Mouse (Mus musculus) cerebellum, adult 2 months (tissue): Measurements from ENCODE around the gene Avil.

Experiments
- CTCF ChIP-seq: fragments of 200-500 bp; IDR thresholded peaks from 2 replicates; pipeline ENCODE4 v1.5.1; 2011; ENCODE audit warnings: low read depth, mild to moderate bottlenecking, control low read depth, low read length, moderate library complexity, borderline replicate concordance; ENCODE audit not compliant: insufficient read depth
- POLR2A ChIP-seq: fragments of 200-500 bp; IDR thresholded peaks from 2 replicates; pipeline ENCODE4 v1.6.1; 2011; ENCODE audit warnings: low read length, control low read depth, borderline replicate concordance; ENCODE audit not compliant: insufficient read depth

DNA sequence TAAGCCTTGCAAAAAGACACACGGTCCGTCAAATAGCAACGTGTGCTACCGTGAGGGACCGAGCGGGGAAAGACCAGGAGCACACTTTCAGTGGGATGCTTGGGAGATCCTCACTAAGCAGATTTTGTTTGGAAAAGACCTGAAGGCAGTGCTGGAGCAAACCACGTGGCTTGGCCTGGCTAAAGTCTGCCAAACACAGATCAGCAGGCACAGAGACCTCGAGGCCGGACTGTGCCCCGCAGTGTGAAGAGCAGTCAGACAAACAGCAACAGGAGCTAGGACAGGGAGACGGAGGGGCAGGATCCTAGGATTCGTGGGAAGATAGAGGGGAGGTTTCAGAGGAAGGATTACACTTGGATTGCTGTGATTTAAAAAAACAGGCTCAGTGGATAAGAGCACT is 35.8 kb downstream of the Avil start:
- TF ChIP-seq CTCF, result no peak
- no peak for TF ChIP-seq POLR2A
